Mouse (Mus musculus) neural tube, embryonic 11.5 days (tissue): Measurements from ENCODE around the gene Dctn5. TPM values are rescaled to one million over a fixed set of nuclear protein-coding genes. Genes with fewer than 3 reads are reported as not detected.
A peak's percentile ranks its signal among the peaks of the same experiment; 100 is the strongest.
"Not testable (repeated sequence)": the region's sequence is repeated elsewhere in the genome, so short reads cannot be mapped to it uniquely, and the experiment has no call there.

Experiments used
- ATAC-seq: fragments of 200-750 bp; cut with Nextera tagmentation; 2 replicates; pipeline ENCODE4 v1.8.0; 2017; ENCODE audit warnings: moderate number of reproducible peaks, mild to moderate bottlenecking, moderate TSS enrichment, moderate library complexity; ENCODE audit not compliant: insufficient read depth, low FRiP score, low TSS enrichment
- DNase-seq: peaks from one replicate; pipeline ENCODE4 v3.0.0-alpha.2; 2015; ENCODE audit warnings: low spot score
- H3K27ac ChIP-seq: fragments of 300-500 bp; sonication (generic); 2 replicates; pipeline ENCODE4 v1.5.1; 2014; ENCODE audit warnings: low read depth, mild to moderate bottlenecking, low read length
- H3K27me3 ChIP-seq: fragments of 300-500 bp; sonication (generic); 2 replicates; pipeline ENCODE4 v1.6.1; 2014; ENCODE audit warnings: mild to moderate bottlenecking, low read length, mixed read lengths; ENCODE audit not compliant: control insufficient read depth, insufficient read depth
- H3K36me3 ChIP-seq: fragments of 300-500 bp; sonication (generic); 2 replicates; pipeline ENCODE4 v1.6.1; 2014; ENCODE audit warnings: mild to moderate bottlenecking, low read length, moderate library complexity, mixed read lengths; ENCODE audit not compliant: control insufficient read depth, insufficient read depth
- H3K4me1 ChIP-seq: fragments of 300-500 bp; sonication (generic); 2 replicates; pipeline ENCODE4 v1.6.1; 2014; ENCODE audit warnings: low read length, mixed read lengths; ENCODE audit not compliant: control insufficient read depth, insufficient read depth
- H3K4me2 ChIP-seq: fragments of 300-500 bp; sonication (generic); 2 replicates; pipeline ENCODE4 v1.6.1; 2014; ENCODE audit warnings: low read depth, mild to moderate bottlenecking, moderate library complexity
- H3K4me3 ChIP-seq: fragments of 300-500 bp; sonication (generic); 2 replicates; pipeline ENCODE4 v1.5.1; 2014; ENCODE audit warnings: low read depth, low read length
- H3K9ac ChIP-seq: fragments of 300-500 bp; sonication (generic); 2 replicates; pipeline ENCODE4 v1.6.1; 2014; ENCODE audit warnings: mild to moderate bottlenecking, low read length
- H3K9me3 ChIP-seq: fragments of 300-500 bp; sonication (generic); 2 replicates; pipeline ENCODE4 v1.6.1; 2016; ENCODE audit warnings: low read length; ENCODE audit not compliant: control insufficient read depth
- WGBS: fragments of 180-500 bp; shearing (Covaris S2); extraction: QIAGEN DNeasy Blood & Tissue Kit; methylation state at CpG from one replicate; pipeline ENCODE4 v1.1.7; 2014; 5-methylcytosine and 5-hydroxymethylcytosine counted together
- polyA plus RNA-seq: library from polyadenylated mRNA; unstranded; fragments of >200 nt; fragmentation: Nextera tagmentation; extraction: Ambion mirVana; gene quantifications from 2 replicates; pipeline ENCODE4 v1.2.1, GENCODE M21; 2014

The Dctn5 gene
- polyA plus RNA-seq = 146 and 153 TPM in 2 replicates

DNA sequence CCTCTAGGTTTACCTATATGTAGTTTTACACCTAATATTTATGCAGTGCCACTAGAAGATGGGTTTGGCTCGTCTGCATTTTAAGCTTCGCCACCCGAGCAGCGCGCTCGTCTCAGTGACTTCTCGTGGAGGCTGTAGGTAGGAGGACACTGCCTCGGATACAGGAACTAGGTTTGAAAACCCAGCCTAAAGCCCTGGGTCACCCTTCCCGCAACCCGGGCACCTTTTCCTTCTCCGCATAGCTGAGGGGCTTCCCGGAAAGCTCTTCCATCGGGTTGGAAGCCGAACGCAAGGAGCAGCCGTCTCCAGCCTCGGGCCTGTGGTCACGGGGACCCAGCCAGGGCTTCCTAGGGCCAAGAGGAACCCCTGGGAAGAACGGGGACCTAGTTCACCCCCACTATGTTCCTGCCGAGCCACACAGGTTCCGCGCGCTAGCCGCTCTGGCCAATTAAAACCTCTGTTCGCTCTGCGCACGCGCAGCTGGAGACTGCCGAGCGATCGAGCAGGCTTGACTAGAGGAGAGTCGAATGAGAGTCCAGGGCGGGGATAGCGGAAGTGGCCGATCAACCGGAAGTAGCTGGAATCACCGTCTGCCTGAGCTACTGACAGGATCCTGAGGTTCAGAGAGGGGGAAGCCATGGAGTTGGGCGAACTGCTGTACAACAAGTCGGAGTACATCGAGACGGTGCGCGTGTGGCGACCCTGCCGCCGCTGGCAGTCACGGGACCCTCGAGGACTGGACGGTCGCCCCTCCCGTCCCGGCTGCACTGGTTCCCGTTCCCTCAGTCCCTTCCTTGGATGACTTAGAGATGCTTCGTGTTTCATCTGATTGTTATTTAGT, at the start of gene Dctn5, which contains the start of gene Palb2:
Dctn5 (plus strand) TSS at position 545 of the 841 bp plus-strand sequence.
Palb2 (minus strand) TSS at position 489 of the 841 bp plus-strand sequence.
- Histone ChIP-seq H3K4me1 (peaks cover 4% of the 10 kb centered on the region; the same call in 1 of the 2 replicates), H3K9me3 (no peaks in the 10 kb centered on the region), H3K4me2 (peak within 1 kb of the TSS; percentile 72), H3K9ac (peak within 1 kb of the TSS; percentile 89), H3K4me3 (peak within 1 kb of the TSS; percentile 91), H3K36me3 (0 out of 2 replicates have a peak, but pooled peaks cover 2% of the 10 kb centered on the region), H3K27me3 (no peaks in the 10 kb centered on the region), H3K27ac (0 out of 2 replicates have a peak within 1 kb of the TSS, but pooled peaks have one; percentile 29)
- DNase-seq (peak; percentile 99), ATAC-seq (peak; percentile 97)
- under 1% methylated on average over 54 of the region's 54 CpGs for WGBS

GRCm38 (mm10) chr7:122087195-122087982, 45.5 kb upstream of the Dctn5 start:
- no peaks in the 10 kb centered on the region for H3K9me3 ChIP-seq
- peaks cover 13% of the 10 kb centered on the region for H3K36me3 ChIP-seq
- ATAC-seq (no peak), DNase-seq (no peak)
- no peak overlapping the region for H3K4me3 ChIP-seq
- no peaks in the 10 kb centered on the region for H3K4me1 ChIP-seq
- no peaks in the 10 kb centered on the region for H3K27me3 ChIP-seq
- H3K4me2 ChIP-seq = no peak overlapping the region
- WGBS = 95% methylated on average over 11 of the region's 11 CpGs
- no peak overlapping the region for H3K27ac ChIP-seq
- H3K9ac ChIP-seq = no peak overlapping the region

DNA sequence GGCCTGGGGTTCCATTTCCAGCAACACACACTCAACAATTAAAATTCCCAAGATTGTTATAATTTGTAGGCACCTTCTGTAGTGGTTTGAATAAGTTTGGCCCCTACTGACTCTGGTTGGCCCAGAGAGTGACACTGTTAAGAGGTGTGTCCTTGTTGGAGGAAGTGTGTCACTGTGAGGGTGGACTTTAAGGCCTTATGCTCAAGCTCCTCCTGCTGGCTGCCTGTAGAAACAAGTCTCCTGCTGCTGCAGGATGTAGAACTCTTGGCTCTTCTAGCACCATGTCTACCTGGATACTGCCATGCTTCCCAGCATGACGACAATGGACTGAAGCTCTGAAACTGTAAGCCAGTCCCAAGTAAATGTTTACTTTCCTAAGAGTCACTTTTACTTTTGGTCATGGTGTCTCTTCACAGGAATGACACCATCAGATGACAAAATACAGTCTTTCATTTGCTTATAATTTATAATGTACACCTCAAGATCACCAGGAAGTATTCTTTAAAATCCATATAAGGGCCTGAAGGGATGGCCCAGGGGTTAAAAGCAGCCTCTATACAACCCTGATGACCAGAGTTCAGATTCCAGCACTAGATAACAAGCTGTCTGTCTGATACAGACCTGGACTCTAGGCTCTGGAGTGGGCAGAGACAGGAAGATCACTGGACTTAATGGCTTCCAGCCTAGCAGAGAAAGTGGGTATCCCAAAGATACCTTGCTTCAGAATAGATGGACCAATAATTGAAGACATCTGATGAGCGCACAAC, 38.1 kb upstream of the Dctn5 start:
- H3K9me3 ChIP-seq = no peaks in the 10 kb centered on the region
- ATAC-seq = no peak
- H3K27ac ChIP-seq = no peak overlapping the region
- peaks cover 22% of the 10 kb centered on the region for H3K36me3 ChIP-seq
- no peaks in the 10 kb centered on the region for H3K4me1 ChIP-seq
- 95% methylated on average over 2 of the region's 2 CpGs for WGBS
- DNase-seq = no peak
- no peak overlapping the region for H3K4me2 ChIP-seq
- no peak overlapping the region for H3K9ac ChIP-seq
- H3K4me3 ChIP-seq = no peak overlapping the region
- no peaks in the 10 kb centered on the region for H3K27me3 ChIP-seq

DNA sequence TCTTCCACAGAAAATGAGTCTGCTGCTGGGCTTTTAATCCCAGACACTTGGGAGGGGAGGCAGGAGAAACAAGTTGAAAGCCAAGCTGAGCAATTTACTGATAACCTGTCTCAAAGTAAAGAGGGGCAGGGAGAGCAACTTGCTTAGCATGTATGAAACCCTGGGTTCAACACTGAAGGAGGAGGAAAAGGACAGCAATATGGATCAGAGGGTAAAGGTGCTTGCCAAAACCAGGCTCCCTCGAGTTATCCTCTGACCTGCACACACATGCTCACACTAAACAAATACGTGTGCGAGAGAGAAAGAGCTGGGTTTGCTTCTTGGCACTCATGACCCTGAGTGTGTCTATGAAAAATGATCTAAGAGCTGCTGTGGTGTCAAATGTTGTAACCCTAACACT, 34.8 kb upstream of the Dctn5 start:
- no peak overlapping the region for H3K9ac ChIP-seq
- no peak overlapping the region for H3K4me2 ChIP-seq
- ATAC-seq (no peak), DNase-seq (no peak)
- peaks cover 4% of the 10 kb centered on the region; the same call in 1 of the 2 replicates for H3K4me1 ChIP-seq
- H3K4me3 ChIP-seq = no peak overlapping the region
- H3K36me3 ChIP-seq = peaks cover 12% of the 10 kb centered on the region
- H3K27ac ChIP-seq = no peak overlapping the region
- WGBS = 97% methylated on average over 3 of the region's 3 CpGs
- no peaks in the 10 kb centered on the region for H3K9me3 ChIP-seq
- H3K27me3 ChIP-seq = no peaks in the 10 kb centered on the region

DNA sequence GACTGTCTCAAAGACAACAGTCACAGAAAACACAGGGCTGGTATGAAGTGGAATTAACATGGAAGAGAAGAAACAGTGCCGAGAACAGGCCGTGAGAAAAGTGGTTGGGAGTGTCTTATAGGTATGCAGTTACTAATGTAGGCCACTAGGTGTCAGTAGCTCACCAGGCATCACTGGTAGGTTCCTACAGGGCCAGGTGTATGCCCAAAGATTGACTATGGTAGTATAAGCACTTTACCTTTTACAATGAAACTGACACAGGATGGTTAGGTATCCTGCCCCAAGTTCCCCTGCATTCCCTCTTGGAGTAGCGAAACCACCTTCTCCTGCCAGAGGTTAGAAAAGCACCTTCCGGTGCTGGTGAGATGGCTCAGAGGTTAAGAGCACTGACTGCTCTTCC, 33.6 kb upstream of the Dctn5 start:
- H3K4me2 ChIP-seq = no peak overlapping the region
- no peak overlapping the region for H3K9ac ChIP-seq
- no peak overlapping the region for H3K27ac ChIP-seq
- ATAC-seq (no peak), DNase-seq (peak; percentile 27)
- no peaks in the 10 kb centered on the region for H3K27me3 ChIP-seq
- WGBS = 78% methylated on average over 4 of the region's 4 CpGs
- H3K9me3 ChIP-seq = no peaks in the 10 kb centered on the region
- H3K4me1 ChIP-seq = peaks cover 4% of the 10 kb centered on the region; the same call in 1 of the 2 replicates
- H3K4me3 ChIP-seq = no peak overlapping the region
- H3K36me3 ChIP-seq = peaks cover 11% of the 10 kb centered on the region

DNA sequence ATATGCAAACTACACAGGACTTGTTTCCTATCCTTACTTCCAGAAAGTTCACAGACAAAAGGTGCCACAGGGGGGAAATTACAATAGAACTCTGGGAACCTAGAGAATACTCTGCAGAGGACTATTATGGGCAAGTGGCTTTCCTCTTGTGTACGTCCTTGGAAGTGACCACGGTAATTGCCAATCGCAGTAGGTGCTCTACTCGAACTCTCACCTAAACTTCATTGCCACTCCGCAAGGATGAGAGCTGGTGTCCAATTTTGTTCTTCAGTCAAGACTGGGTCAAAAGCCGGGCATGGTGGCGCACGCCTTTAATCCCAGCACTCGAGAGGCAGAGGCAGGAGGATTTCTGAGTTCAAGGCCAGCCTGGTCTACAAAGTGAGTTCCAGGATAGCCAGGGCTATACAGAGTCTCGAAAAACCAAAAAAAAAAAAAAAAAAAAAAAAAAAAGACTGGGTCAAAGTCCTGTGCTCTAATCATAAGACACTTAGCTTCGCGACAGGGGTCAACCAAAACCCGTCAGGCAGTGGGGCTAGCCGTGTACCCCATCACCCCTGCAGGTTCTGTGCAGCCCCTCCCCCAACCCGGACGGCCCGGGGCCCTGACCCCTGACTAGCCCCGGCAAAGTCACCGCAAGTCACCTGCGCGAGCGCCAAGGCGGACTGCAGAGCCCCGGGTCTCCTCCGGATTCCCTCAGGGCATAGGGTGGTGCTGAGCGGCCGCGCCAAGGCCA, 31.7 kb upstream of the Dctn5 start:
- peak; percentile 84 for ATAC-seq
- H3K4me3 ChIP-seq = peak overlapping the region; percentile 76
- peak overlapping the region; percentile 55 for H3K4me2 ChIP-seq
- 8% methylated on average over 25 of the region's 28 CpGs for WGBS
- not testable (repeated sequence) for H3K27me3 ChIP-seq, H3K27ac ChIP-seq, H3K9me3 ChIP-seq, H3K4me1 ChIP-seq, H3K36me3 ChIP-seq
- peak overlapping the region; percentile 87 for H3K9ac ChIP-seq
- peak; percentile 72 for DNase-seq

GRCm38 (mm10) chr7:122101747-122102244, 31.0 kb upstream of the Dctn5 start, which contains the start of gene Ndufab1:
TSS of gene Ndufab1 (minus strand) at chr7:122101886.
- DNase-seq (peak; percentile 95), ATAC-seq (peak; percentile 98)
- no peaks in the 10 kb centered on the region for H3K9me3 ChIP-seq
- H3K36me3 ChIP-seq = peaks cover 5% of the 10 kb centered on the region; the same call in 1 of the 2 replicates
- peak within 1 kb of the TSS; percentile 55 for H3K4me2 ChIP-seq
- H3K9ac ChIP-seq = peak within 1 kb of the TSS; percentile 87
- peaks cover 4% of the 10 kb centered on the region; the same call in 1 of the 2 replicates for H3K4me1 ChIP-seq
- H3K4me3 ChIP-seq = peak within 1 kb of the TSS; percentile 76
- no peak within 1 kb of the TSS for H3K27ac ChIP-seq
- H3K27me3 ChIP-seq = no peaks in the 10 kb centered on the region
- 0% methylated on average over 30 of the region's 43 CpGs for WGBS
